Mouse (Mus musculus) liver, postnatal 0 days (tissue): ENCODE results near the gene Htatip2. TPM values are rescaled to one million over a fixed set of nuclear protein-coding genes. Genes with fewer than 3 reads are reported as not detected.

Source experiments
- ATAC-seq: fragments of 200-750 bp; cut with Nextera tagmentation; 2 replicates; pipeline ENCODE4 v1.8.0; 2017; ENCODE audit warnings: mild to moderate bottlenecking, moderate library complexity
- DNase-seq: peaks from one replicate; pipeline ENCODE4 v3.0.0-alpha.2; 2016
- H3K27ac ChIP-seq: fragments of 300-500 bp; sonication (generic); 2 replicates; pipeline ENCODE4 v1.5.1; 2014; ENCODE audit warnings: antibody characterized with exemption, moderate library complexity, mild to moderate bottlenecking, low read depth
- H3K27me3 ChIP-seq: fragments of 300-500 bp; sonication (generic); 2 replicates; pipeline ENCODE4 v1.6.1; 2014; ENCODE audit warnings: low read length, control low read depth, mixed read lengths; ENCODE audit not compliant: insufficient read depth
- H3K36me3 ChIP-seq: fragments of 300-500 bp; sonication (generic); replicated peaks from 2 replicates; pipeline ENCODE4 v1.6.1; 2014; ENCODE audit warnings: mild to moderate bottlenecking, control low read depth, low read length, moderate library complexity, mixed read lengths; ENCODE audit not compliant: insufficient read depth
- H3K4me1 ChIP-seq: fragments of 300-500 bp; sonication (generic); 2 replicates; pipeline ENCODE4 v1.6.1; 2014; ENCODE audit warnings: antibody characterized with exemption, mild to moderate bottlenecking, control low read depth; ENCODE audit not compliant: insufficient read depth
- H3K4me2 ChIP-seq: fragments of 300-500 bp; sonication (generic); 2 replicates; pipeline ENCODE4 v1.6.1; 2014; ENCODE audit warnings: low read depth, mild to moderate bottlenecking, low read length, moderate library complexity, mixed read lengths
- H3K4me3 ChIP-seq: fragments of 300-500 bp; sonication (generic); 2 replicates; pipeline ENCODE4 v1.5.1; 2014; ENCODE audit warnings: low read depth, low read length
- H3K9ac ChIP-seq: fragments of 300-500 bp; sonication (generic); replicated peaks from 2 replicates; pipeline ENCODE4 v1.6.1; 2014; ENCODE audit warnings: mild to moderate bottlenecking, moderate library complexity
- H3K9me3 ChIP-seq: fragments of 300-500 bp; sonication (generic); 2 replicates; pipeline ENCODE4 v1.6.1; 2016; ENCODE audit warnings: mild to moderate bottlenecking, control low read depth, low read length, mixed read lengths
- CTCF ChIP-seq: sonication (generic); IDR thresholded peaks from 2 replicates; pipeline ENCODE4 v1.5.1; 2016; ENCODE audit warnings: antibody characterized with exemption, low read depth
- EP300 ChIP-seq: IDR thresholded peaks from 2 replicates; pipeline ENCODE4 v1.6.1; 2016; ENCODE audit warnings: antibody characterized with exemption, low read depth, mild to moderate bottlenecking
- WGBS: fragments of 180-500 bp; shearing (Covaris S2); extraction: QIAGEN DNeasy Blood & Tissue Kit; methylation state at CpG from one replicate; pipeline ENCODE4 v1.1.7; 2014; ENCODE audit not compliant: insufficient replicate concordance; 5-methylcytosine and 5-hydroxymethylcytosine counted together
- polyA plus RNA-seq: library from polyadenylated mRNA; unstranded; fragments of >200 nt; fragmentation: Nextera tagmentation; extraction: Ambion mirVana; gene quantifications from 2 replicates; pipeline ENCODE4 v1.2.1, GENCODE M21; 2015

Htatip2 gene
- polyA plus RNA-seq, 1 experiment from 2014 or later = 56.7 TPM

DNA sequence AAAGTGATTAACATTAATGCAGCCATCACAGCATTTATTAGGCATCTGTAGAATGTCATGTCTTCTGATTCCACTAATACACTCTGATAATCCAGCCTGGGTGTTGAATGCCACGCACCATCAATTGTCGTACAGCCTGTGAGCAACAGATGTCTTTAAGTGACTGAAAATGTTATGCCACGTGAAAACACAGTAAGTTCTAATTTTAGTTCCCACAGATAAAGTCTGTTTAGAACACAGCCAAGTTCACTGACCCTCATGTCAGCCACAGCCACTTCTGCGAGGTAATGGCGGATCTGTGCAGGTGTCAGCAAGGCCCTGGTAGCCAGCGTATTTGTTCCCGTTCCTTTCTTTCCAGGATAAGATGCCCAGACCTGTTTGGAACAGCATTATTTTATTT is 7.3 kb downstream of the Htatip2 start:
- Histone ChIP-seq H3K4me3 (no peak overlapping the region), H3K4me1 (peaks cover 28% of the 10 kb centered on the region), H3K4me2 (no peak overlapping the region), H3K27me3 (no peaks in the 10 kb centered on the region), H3K36me3 (peaks cover 36% of the 10 kb centered on the region), H3K9me3 (no peaks in the 10 kb centered on the region), H3K27ac (no peak overlapping the region), H3K9ac (no peak overlapping the region)
- TF ChIP-seq EP300 (no peak), CTCF (no peak)
- WGBS = 89% methylated on average over 7 of the region's 7 CpGs
- ATAC-seq = no peak
- DNase-seq = no peak

GRCm38 (mm10) chr7:49768509-49768908 is 9.6 kb downstream of the Htatip2 start:
- Histone ChIP-seq H3K4me1 (peaks cover 13% of the 10 kb centered on the region), H3K27me3 (no peaks in the 10 kb centered on the region), H3K36me3 (peaks cover 50% of the 10 kb centered on the region), H3K27ac (no peak overlapping the region), H3K4me2 (no peak overlapping the region), H3K4me3 (no peak overlapping the region), H3K9ac (no peak overlapping the region), H3K9me3 (no peaks in the 10 kb centered on the region)
- ATAC-seq = no peak
- 73% methylated on average over 9 of the region's 9 CpGs for WGBS
- no peak for TF ChIP-seq EP300
- TF ChIP-seq CTCF = no peak
- no peak for DNase-seq

- no peaks in the 10 kb centered on the region for H3K9me3 ChIP-seq
- no peak for TF ChIP-seq EP300
- H3K4me1 ChIP-seq = peaks cover 9% of the 10 kb centered on the region
- 87% methylated on average over 2 of the region's 2 CpGs for WGBS
- H3K27me3 ChIP-seq = no peaks in the 10 kb centered on the region
- no peak overlapping the region for H3K27ac ChIP-seq
- peaks cover 44% of the 10 kb centered on the region for H3K36me3 ChIP-seq
- ATAC-seq = no peak
- DNase-seq = no peak
- H3K9ac ChIP-seq = no peak overlapping the region
- no peak overlapping the region for H3K4me2 ChIP-seq
- no peak overlapping the region for H3K4me3 ChIP-seq
These were observed 15.5 kb downstream of the Htatip2 start for GRCm38 (mm10) chr7:49774396-49774795.

DNA sequence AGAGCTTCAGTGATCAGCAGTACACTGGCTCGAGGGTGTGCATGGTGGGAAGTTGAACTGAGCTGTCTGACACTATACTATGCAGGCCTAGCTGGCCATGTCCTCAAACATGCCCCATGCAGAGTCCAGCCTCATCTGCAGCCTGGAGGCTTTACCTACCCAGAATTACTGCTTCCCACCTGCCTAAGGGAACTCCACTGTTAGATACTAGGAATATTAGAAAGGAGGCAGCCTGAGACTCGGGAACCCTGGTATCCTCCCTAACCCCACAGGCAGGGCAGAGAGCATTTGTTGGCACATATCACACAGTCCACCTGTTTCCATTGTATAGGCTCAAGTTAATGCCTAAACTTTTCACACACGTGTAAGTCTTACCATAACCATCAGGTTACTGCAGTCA is 18.7 kb downstream of the Htatip2 start:
- Histone ChIP-seq H3K27ac (peak overlapping the region; percentile 13; the same call in 1 of the 2 replicates), H3K9ac (no peak overlapping the region), H3K4me3 (no peak overlapping the region), H3K4me2 (no peak overlapping the region), H3K4me1 (peaks cover 10% of the 10 kb centered on the region), H3K27me3 (no peaks in the 10 kb centered on the region), H3K36me3 (peaks cover 34% of the 10 kb centered on the region), H3K9me3 (no peaks in the 10 kb centered on the region)
- ATAC-seq (0 out of 2 replicates have a peak, but pooled peaks have one; percentile 0), DNase-seq (no peak)
- no peak for TF ChIP-seq CTCF
- TF ChIP-seq EP300 = no peak
- WGBS = 38% methylated on average over 3 of the region's 3 CpGs

DNA sequence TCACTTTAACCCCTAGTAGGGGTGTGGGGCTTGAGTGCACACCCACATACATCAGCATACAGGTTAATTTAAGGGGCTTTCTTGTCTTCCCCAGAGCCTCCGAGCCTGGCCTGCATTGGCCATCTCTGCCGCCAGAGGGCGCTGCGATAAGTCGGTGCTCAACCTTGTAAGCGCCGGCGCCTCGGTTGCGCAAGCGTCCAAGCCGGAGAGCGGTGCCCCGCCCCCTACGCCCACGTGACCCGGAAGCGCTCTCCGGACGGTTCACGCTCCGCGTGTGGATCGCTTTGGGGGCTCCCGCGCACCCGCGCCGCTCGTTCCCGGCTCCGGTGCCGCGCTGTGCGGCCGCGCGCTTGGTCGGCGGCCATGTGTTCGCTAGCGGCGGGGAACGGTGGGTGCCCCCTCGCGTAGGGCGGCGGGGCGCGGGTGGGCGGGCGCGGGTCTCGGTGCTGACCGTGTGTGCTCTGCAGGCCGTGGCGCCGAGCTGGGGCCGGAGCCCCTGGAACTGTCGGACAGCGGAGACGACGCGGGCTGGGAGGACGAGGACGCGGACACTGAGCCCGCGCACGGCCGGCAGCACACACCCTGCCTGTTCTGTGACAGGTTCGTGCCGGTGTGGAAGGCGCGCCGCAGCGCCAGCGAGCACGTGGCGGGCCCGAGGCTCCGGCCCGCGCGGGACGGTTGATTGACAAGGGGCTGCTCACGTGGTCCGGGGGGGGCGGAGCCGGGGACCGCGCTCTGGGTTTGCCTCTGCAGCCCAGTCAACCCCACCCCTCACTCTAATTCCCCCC is 19.4 kb downstream of the Htatip2 start, which contains the start of gene Prmt3:
Gene Prmt3, plus strand, starts transcription at position 233 of the 788 bp plus-strand sequence.
- Histone ChIP-seq H3K27ac (peak within 1 kb of the TSS; percentile 67), H3K9me3 (no peaks in the 10 kb centered on the region), H3K4me3 (peak within 1 kb of the TSS; percentile 71), H3K9ac (peak within 1 kb of the TSS; percentile 68), H3K36me3 (peaks cover 31% of the 10 kb centered on the region), H3K27me3 (no peaks in the 10 kb centered on the region), H3K4me2 (peak within 1 kb of the TSS; percentile 97), H3K4me1 (peaks cover 10% of the 10 kb centered on the region)
- DNase-seq (peak; percentile 99), ATAC-seq (peak; percentile 93)
- TF ChIP-seq CTCF (peak; percentile 99), EP300 (no peak)
- WGBS = 0% methylated on average over 63 of the region's 92 CpGs

DNA sequence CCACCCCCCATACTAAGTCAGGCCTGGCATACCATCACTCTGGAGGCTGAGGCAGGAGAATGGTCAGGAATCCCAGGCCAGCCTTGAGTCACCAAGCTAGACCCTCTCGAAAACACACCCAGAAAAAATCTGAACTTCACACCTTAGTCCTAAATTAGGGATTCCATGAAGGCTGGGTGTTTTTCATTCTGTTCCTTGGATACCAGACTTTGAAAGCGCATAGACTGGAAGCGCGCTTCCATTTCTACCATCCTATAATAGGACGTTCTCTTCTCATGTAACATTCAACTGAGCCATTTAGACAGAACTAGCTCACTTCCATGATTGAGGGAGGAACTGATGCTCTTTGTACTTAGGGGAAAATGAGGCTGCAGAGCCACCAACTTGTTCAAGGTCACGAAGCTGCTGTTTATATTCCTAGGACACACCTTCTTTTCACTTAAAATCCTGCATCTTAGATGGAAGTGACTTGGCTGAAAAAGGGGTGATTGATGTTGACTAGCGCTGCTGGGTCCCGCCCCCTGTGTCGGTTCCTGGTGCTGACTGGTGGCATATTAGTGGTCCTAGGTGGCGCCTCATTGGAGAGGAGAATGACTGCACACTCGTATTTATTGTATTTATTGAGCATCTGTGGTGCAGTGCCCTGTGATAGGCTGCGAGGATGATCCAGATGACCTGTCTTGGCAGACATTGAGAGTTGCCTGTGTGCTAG is 20.1 kb downstream of the Htatip2 start:
- H3K27ac ChIP-seq = peak overlapping the region; percentile 67; the same call in 1 of the 2 replicates
- H3K4me3 ChIP-seq = peak overlapping the region; percentile 71
- no peak for ATAC-seq
- peak overlapping the region; percentile 68; the same call in 1 of the 2 replicates for H3K9ac ChIP-seq
- H3K27me3 ChIP-seq = no peaks in the 10 kb centered on the region
- 60% methylated on average over 12 of the region's 12 CpGs for WGBS
- TF ChIP-seq CTCF (no peak), EP300 (no peak)
- no peaks in the 10 kb centered on the region for H3K9me3 ChIP-seq
- H3K4me1 ChIP-seq = peaks cover 10% of the 10 kb centered on the region
- DNase-seq = no peak
- H3K36me3 ChIP-seq = peaks cover 28% of the 10 kb centered on the region
- H3K4me2 ChIP-seq = peak overlapping the region; percentile 97
